In genomic region chr8:111740994-111741393, GRCm38 (mm10) we compare ENCODE assay signal across 10 mouse cellular contexts. TPM values are rescaled to one million over a fixed set of nuclear protein-coding genes. Genes with fewer than 3 reads are reported as not detected.
DNase-seq lines count a peak whose midpoint lies in the region; ATAC-seq lines count a peak whose summit lies in the region.
"Had no signal": no experiment of that assay in that cellular context is flagged by ENCODE, and none has a peak within 500 bp of the region (broad histone marks: within the 10 kb centered on the region; RNA-seq: fewer than 3 reads in every experiment).

No protein-coding gene starts in this region.

- H3K27ac ChIP-seq in midbrain, embryonic 10.5 days (replicated peaks): peak overlapping the region; percentile 71
- no peak overlapping the region for H3K27ac ChIP-seq in midbrain, embryonic 11.5 days (ENCODE audit: low read depth, low read length)
- H3K27ac ChIP-seq in stomach, embryonic 16.5 days (ENCODE audit: low read length): 0 out of 2 replicates have a peak overlapping the region, but pooled peaks have one; percentile 26

- H3K9me3 ChIP-seq in midbrain, embryonic 10.5 days (replicated peaks): no peaks in the 10 kb centered on the region
- H3K9me3 ChIP-seq in midbrain, embryonic 11.5 days (ENCODE audit: control insufficient read depth, low read length): no peaks in the 10 kb centered on the region
- no peaks in the 10 kb centered on the region for H3K9me3 ChIP-seq in stomach, embryonic 16.5 days (replicated peaks; ENCODE audit: control insufficient read depth, low read length)

- H3K36me3 ChIP-seq in midbrain, embryonic 10.5 days: peaks cover 12% of the 10 kb centered on the region; the same call in 1 of the 2 replicates
- H3K36me3 ChIP-seq in midbrain, embryonic 11.5 days (ENCODE audit: control insufficient read depth, insufficient read depth, low read length): no peaks in the 10 kb centered on the region
- no peaks in the 10 kb centered on the region for H3K36me3 ChIP-seq in stomach, embryonic 16.5 days (ENCODE audit: control insufficient read depth, insufficient read depth, low read length)

- DNase-seq in cerebellum, adult 11 months: peak; percentile 22
- no peak for DNase-seq in cerebellum, postnatal 36 days
- DNase-seq in midbrain, embryonic 10.5 days (ENCODE audit: low spot score): no peak
- DNase-seq in midbrain, embryonic 11.5 days (ENCODE audit: low spot score, missing footprints): no peak
- DNase-seq in kidney, postnatal 25 days: peak; percentile 46 to 77
- DNase-seq in right cerebral cortex, postnatal 4 days: no peak
- DNase-seq in thymus, postnatal 4 days: no peak
- DNase-seq: thymus, postnatal 36 days had no signal

- peaks cover 96% of the 10 kb centered on the region for H3K4me1 ChIP-seq in midbrain, embryonic 10.5 days
- peaks cover 67% of the 10 kb centered on the region for H3K4me1 ChIP-seq in midbrain, embryonic 11.5 days (ENCODE audit: control insufficient read depth, insufficient read depth, low read length)
- peaks cover 70% of the 10 kb centered on the region for H3K4me1 ChIP-seq in stomach, embryonic 16.5 days (ENCODE audit: control insufficient read depth, insufficient read depth, low read length)

- no peak overlapping the region for H3K4me2 ChIP-seq in midbrain, embryonic 11.5 days
- peak overlapping the region; percentile 80 for H3K4me2 ChIP-seq in stomach, embryonic 16.5 days (ENCODE audit: low read depth, low read length)

- H3K27me3 ChIP-seq in midbrain, embryonic 10.5 days (ENCODE audit: low read depth, poor library complexity, severe bottlenecking): peaks cover 8% of the 10 kb centered on the region
- no peaks in the 10 kb centered on the region for H3K27me3 ChIP-seq in midbrain, embryonic 11.5 days (ENCODE audit: control insufficient read depth, insufficient read depth, low read length)
- no peaks in the 10 kb centered on the region for H3K27me3 ChIP-seq in stomach, embryonic 16.5 days (ENCODE audit: control insufficient read depth, insufficient read depth, low read length)

- no peak overlapping the region; the same call in none of the 2 replicates for H3K9ac ChIP-seq in midbrain, embryonic 11.5 days (ENCODE audit: low read length)
- H3K9ac ChIP-seq in stomach, embryonic 16.5 days (ENCODE audit: low read length): peak overlapping the region; percentile 51; the same call in 1 of the 2 replicates

- WGBS in midbrain, embryonic 10.5 days: 86% methylated on average over 8 of the region's 8 CpGs
- WGBS in midbrain, embryonic 11.5 days: 84% methylated on average over 8 of the region's 8 CpGs
- WGBS in stomach, embryonic 16.5 days: 75% methylated on average over 8 of the region's 8 CpGs

- ATAC-seq in midbrain, embryonic 11.5 days (ENCODE audit: low FRiP score): no peak
- ATAC-seq in stomach, embryonic 16.5 days (ENCODE audit: insufficient read depth, low FRiP score): no peak

- H3K4me3 ChIP-seq in midbrain, embryonic 10.5 days: no peak overlapping the region
- H3K4me3 ChIP-seq in midbrain, embryonic 11.5 days (ENCODE audit: low read depth, low read length): no peak overlapping the region
- H3K4me3 ChIP-seq in stomach, embryonic 16.5 days (replicated peaks; ENCODE audit: low read length): no peak overlapping the region

RNA-seq across cellular contexts. Expression of gene Bcar1, which starts 2.6 kb away (rescaled TPM):
- 52.4 and 53.7 TPM in 2 replicates for polyA plus RNA-seq in midbrain, embryonic 10.5 days (2016; fragmentation: Nextera tagmentation; extraction: Ambion mirVana)
- 36.2 and 42.1 TPM in 2 replicates for polyA plus RNA-seq in midbrain, embryonic 11.5 days (2014; fragmentation: Nextera tagmentation; extraction: Ambion mirVana)
- 38.5 and 44.6 TPM in 2 replicates for polyA plus RNA-seq in stomach, embryonic 16.5 days (2015; fragmentation: Nextera tagmentation; extraction: Ambion mirVana)

RNA-seq across cellular contexts. Expression of gene Ctrb1, which starts 50.2 kb away (rescaled TPM):
- not detected in 2 replicates for polyA plus RNA-seq in midbrain, embryonic 10.5 days (2016; fragmentation: Nextera tagmentation; extraction: Ambion mirVana)
- not detected in 2 replicates for polyA plus RNA-seq in midbrain, embryonic 11.5 days (2014; fragmentation: Nextera tagmentation; extraction: Ambion mirVana)
- polyA plus RNA-seq in stomach, embryonic 16.5 days (2015; fragmentation: Nextera tagmentation; extraction: Ambion mirVana): 3,395 and 3,754 TPM in 2 replicates
- polyA plus RNA-seq: embryonic facial prominence, embryonic 11.5 days had no signal

Comparison
In these comparisons a context has a peak if more than half of its experiments do, and no peak if none do; other contexts are left out.
1. DNase-seq: peak in cerebellum, adult 11 months (single experiment) and kidney, postnatal 25 days (2 of 2); none in cerebellum, postnatal 36 days (0 of 2), midbrain, embryonic 10.5 days (single experiment), midbrain, embryonic 11.5 days (single experiment), right cerebral cortex, postnatal 4 days (single experiment) and thymus, postnatal 4 days (single experiment).
2. RNA of gene Ctrb1, which starts 50.2 kb away (polyA plus RNA-seq): 3,395 to 3,754 TPM in stomach, embryonic 16.5 days; not detected in midbrain, embryonic 10.5 days and not detected in midbrain, embryonic 11.5 days; every median in the first group is over 1,000 times any median in the second.